Mouse (Mus musculus): ENCODE measurements at regions not wholly inside any gene's neighbourhood (a gene's known extent, or its start where the extent isn't known, plus 50 kb on each side); places are given as distances from the start of the nearest gene placed in this dataset.

DNA sequence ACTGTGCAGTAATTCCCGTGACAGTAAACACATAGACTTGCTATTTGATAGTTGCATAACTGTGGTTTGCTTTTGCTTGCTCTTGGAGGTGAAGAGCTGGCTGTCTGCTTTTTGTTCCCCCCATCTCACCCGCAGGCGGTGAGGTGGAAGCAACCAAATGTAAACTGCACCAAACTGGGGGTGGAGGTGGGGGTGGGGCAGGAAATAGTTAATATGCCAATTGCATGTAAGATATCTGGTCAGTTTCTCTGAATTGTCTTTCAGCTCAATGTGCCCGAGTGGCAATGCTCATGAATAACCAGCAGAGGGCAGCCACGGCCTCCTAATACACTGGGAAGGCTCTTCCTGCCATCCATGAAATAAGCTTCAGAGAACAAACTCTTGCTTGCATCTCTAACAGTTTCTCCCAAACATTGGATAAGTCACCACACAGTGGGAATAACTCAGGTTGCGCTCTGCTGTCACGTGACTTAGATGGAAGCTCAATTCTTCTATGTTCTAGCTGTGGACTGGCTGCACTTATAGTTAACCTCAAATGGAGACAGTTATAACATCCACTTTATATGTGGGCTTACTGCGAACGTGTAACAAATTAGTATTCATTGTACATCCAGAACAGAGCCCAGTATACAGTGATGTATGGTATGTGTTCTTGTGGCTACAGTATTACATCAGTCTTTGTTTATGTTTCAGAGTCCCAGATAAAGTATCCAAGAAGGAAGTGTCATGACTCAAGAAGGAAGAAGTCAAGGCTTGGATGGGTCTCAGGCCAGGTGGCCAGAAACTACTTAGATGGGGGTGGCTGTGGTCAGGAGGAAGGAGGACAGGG lies 62.0 kb upstream of the Egflam start:
- Histone ChIP-seq H3K9ac (ENCODE audit: low read depth, low read length) (no peak overlapping the region), H3K4me1 (replicated peaks; ENCODE audit: control insufficient read depth, insufficient read depth, low read length) (no peaks in the 10 kb centered on the region), H3K4me2 (replicated peaks; ENCODE audit: low read depth) (no peak overlapping the region), H3K4me3 (ENCODE audit: low read depth, low read length) (no peak overlapping the region), H3K27me3 (replicated peaks; ENCODE audit: control insufficient read depth, insufficient read depth, low read length) (no peaks in the 10 kb centered on the region), H3K27ac (ENCODE audit: low read depth, low read length) (no peak overlapping the region), H3K36me3 (ENCODE audit: control insufficient read depth, insufficient read depth) (no peaks in the 10 kb centered on the region), H3K9me3 (ENCODE audit: control insufficient read depth) (no peaks in the 10 kb centered on the region)
- ATAC-seq = peak; percentile 38
- 21% methylated on average over 9 of the region's 9 CpGs for WGBS
- TF ChIP-seq CTCF (IDR thresholded peaks at IDR 0.05; ENCODE audit: low read depth) = peak; percentile 95

DNA sequence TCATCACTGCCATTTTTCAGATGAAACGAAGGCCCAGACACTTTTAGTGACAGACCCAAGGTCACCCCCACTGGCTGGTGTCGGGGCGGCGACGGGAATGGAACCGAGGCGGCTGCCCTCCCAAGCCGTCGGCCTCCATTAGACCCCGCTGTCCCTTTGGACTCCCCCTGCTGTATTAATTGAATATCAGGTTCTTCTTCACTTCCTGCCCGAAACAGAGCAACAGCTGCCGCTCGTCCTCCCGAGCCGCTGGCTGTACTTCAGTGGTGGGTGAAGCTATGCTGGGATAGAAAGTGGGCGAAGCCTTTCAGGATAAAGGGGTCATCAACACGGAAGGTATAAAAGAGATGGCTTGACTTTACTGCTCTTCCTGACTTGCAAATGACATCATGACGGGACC lies 64.4 kb upstream of the Egflam start:
- H3K27ac ChIP-seq (ENCODE audit: low read depth, low read length) = no peak overlapping the region
- 86% methylated on average over 18 of the region's 18 CpGs for WGBS
- H3K4me2 ChIP-seq (replicated peaks; ENCODE audit: low read depth) = no peak overlapping the region
- H3K4me1 ChIP-seq (replicated peaks; ENCODE audit: control insufficient read depth, insufficient read depth, low read length) = no peaks in the 10 kb centered on the region
- no peak for TF ChIP-seq CTCF (IDR thresholded peaks at IDR 0.05; ENCODE audit: low read depth)
- no peak overlapping the region for H3K4me3 ChIP-seq (ENCODE audit: low read depth, low read length)
- H3K27me3 ChIP-seq (replicated peaks; ENCODE audit: control insufficient read depth, insufficient read depth, low read length) = no peaks in the 10 kb centered on the region
- H3K9ac ChIP-seq (ENCODE audit: low read depth, low read length) = no peak overlapping the region
- no peaks in the 10 kb centered on the region for H3K9me3 ChIP-seq (ENCODE audit: control insufficient read depth)
- no peak for ATAC-seq
- H3K36me3 ChIP-seq (ENCODE audit: control insufficient read depth, insufficient read depth) = no peaks in the 10 kb centered on the region

DNA sequence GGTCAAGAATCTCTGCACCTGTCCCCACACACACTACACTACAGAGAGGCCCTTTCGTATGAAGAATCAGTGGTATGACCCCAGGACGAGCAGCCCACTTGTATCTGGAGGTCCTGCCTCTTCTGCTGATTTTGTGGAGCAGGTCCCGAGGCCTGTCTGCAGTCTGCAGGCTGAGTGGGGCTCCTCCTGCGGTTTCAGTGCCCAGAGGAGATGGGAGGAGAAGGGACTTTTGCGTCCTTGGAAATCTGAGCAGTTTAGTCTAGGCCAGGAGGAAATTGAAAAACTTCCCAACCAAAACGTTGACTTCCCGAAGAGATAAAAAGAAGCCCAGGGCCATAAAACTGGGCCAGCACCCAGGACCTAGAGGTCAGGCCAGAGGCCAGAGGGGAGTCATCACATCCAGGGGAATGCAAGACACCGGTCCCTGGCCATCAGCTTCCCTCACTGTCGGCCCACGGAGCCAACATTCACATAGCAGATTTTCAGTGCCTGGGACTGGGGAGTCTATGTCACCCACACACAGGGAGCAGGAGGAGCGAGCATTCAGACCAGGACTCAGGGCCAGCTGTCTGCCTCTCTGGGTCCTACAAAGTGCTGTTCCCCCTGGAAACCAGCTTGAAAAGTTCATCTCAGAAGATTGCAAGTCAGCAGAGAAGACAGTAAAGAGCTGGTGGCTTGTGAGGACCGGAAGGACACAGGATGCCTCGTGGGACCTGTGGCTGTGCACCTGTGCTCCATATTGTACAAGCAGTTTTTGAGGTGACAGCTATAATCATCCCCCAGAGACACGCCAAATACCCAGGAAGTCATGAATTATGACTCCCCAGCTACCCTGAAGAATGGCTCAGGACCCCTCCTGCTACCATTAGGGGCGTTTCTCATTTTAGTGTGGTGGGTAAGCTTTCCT lies 65.5 kb upstream of the Egflam start:
- H3K9ac ChIP-seq (ENCODE audit: low read depth, low read length) = no peak overlapping the region
- no peaks in the 10 kb centered on the region for H3K9me3 ChIP-seq (ENCODE audit: control insufficient read depth)
- WGBS = 66% methylated on average over 15 of the region's 15 CpGs
- no peak overlapping the region for H3K27ac ChIP-seq (ENCODE audit: low read depth, low read length)
- H3K36me3 ChIP-seq (ENCODE audit: control insufficient read depth, insufficient read depth) = no peaks in the 10 kb centered on the region
- TF ChIP-seq CTCF (IDR thresholded peaks at IDR 0.05; ENCODE audit: low read depth) = no peak
- ATAC-seq = no peak
- no peak overlapping the region for H3K4me3 ChIP-seq (ENCODE audit: low read depth, low read length)
- H3K4me1 ChIP-seq (replicated peaks; ENCODE audit: control insufficient read depth, insufficient read depth, low read length) = no peaks in the 10 kb centered on the region
- H3K4me2 ChIP-seq (replicated peaks; ENCODE audit: low read depth) = no peak overlapping the region
- H3K27me3 ChIP-seq (replicated peaks; ENCODE audit: control insufficient read depth, insufficient read depth, low read length) = no peaks in the 10 kb centered on the region

DNA sequence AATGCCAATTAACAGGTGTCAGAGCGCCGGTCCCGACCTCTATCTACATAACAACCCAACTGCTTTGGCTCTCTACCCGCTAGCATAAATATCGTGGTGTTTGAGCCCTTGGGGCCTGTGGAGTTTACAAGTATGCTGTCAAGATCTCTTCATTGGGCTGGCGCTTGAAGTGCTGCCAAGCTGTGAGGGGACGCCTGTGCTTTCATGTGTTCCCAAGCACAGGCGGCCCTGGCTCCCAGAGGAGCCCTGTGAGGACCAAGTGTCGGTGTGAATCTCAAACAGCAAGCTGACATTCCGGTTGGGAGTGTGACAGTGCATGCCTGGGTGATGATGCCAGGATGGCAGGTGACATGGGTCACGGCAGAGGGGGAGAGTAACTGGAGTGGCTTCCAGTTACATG lies 82.0 kb upstream of the Egflam start:
- no peak for ATAC-seq
- Histone ChIP-seq H3K4me2 (replicated peaks; ENCODE audit: low read depth) (no peak overlapping the region), H3K27ac (ENCODE audit: low read depth, low read length) (no peak overlapping the region), H3K27me3 (replicated peaks; ENCODE audit: control insufficient read depth, insufficient read depth, low read length) (no peaks in the 10 kb centered on the region), H3K4me3 (ENCODE audit: low read depth, low read length) (no peak overlapping the region), H3K36me3 (ENCODE audit: control insufficient read depth, insufficient read depth) (no peaks in the 10 kb centered on the region), H3K4me1 (replicated peaks; ENCODE audit: control insufficient read depth, insufficient read depth, low read length) (no peaks in the 10 kb centered on the region), H3K9me3 (ENCODE audit: control insufficient read depth) (no peaks in the 10 kb centered on the region), H3K9ac (ENCODE audit: low read depth, low read length) (no peak overlapping the region)
- TF ChIP-seq CTCF (IDR thresholded peaks at IDR 0.05; ENCODE audit: low read depth) = no peak
- WGBS = 28% methylated on average over 11 of the region's 11 CpGs

DNA sequence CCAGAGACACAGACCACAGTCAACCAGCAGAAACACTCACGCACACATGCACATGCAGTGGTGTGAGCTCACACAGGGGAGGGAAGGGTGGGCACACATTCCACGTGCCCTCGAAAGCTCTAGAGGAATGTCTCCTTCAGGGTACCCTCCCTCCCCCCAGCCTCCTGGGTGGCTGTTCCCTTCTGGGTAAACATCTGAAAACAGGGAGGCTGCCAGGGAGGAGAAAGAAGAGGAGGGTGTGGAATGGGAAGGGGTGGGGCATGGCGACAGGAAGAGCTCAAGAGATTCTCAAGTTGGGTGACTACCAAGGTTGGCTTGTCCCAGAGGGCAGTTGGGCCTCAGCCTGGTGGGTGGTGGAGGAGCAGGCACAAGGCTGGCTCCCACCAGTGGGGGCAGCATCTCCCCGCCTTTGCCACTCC lies 82.6 kb upstream of the Egflam start:
- H3K4me3 ChIP-seq (ENCODE audit: low read depth, low read length) = no peak overlapping the region
- no peaks in the 10 kb centered on the region for H3K36me3 ChIP-seq (ENCODE audit: control insufficient read depth, insufficient read depth)
- peak; percentile 28; the same call in 1 of the 2 replicates for TF ChIP-seq CTCF (IDR thresholded peaks at IDR 0.05; ENCODE audit: low read depth)
- H3K4me1 ChIP-seq (replicated peaks; ENCODE audit: control insufficient read depth, insufficient read depth, low read length) = no peaks in the 10 kb centered on the region
- no peaks in the 10 kb centered on the region for H3K9me3 ChIP-seq (ENCODE audit: control insufficient read depth)
- no peak for ATAC-seq
- H3K27ac ChIP-seq (ENCODE audit: low read depth, low read length) = no peak overlapping the region
- H3K9ac ChIP-seq (ENCODE audit: low read depth, low read length) = no peak overlapping the region
- WGBS = 44% methylated on average over 5 of the region's 5 CpGs
- no peak overlapping the region for H3K4me2 ChIP-seq (replicated peaks; ENCODE audit: low read depth)
- no peaks in the 10 kb centered on the region for H3K27me3 ChIP-seq (replicated peaks; ENCODE audit: control insufficient read depth, insufficient read depth, low read length)

DNA sequence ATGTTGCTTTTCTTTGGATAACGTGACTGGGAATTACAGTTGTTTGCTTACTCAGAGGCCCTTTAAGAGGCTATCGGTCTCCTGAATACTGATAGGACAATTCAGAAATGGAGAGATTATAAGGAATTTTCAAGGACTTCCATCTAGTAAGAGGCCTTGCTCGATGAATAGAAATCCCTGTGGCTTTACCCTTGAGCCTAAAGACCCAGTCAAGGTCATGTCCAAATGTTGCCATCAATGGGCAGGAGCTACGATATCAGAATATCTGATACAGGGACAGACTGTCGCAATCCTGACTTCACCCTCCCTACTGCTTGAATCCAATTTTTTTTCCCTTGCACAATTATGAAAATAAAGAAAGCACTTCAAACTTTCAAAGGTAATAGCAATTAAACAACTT lies 85.5 kb upstream of the Egflam start:
- no peak overlapping the region for H3K4me2 ChIP-seq (replicated peaks; ENCODE audit: low read depth)
- no peak for ATAC-seq
- no peak overlapping the region for H3K27ac ChIP-seq (ENCODE audit: low read depth, low read length)
- no peaks in the 10 kb centered on the region for H3K9me3 ChIP-seq (ENCODE audit: control insufficient read depth)
- TF ChIP-seq CTCF (IDR thresholded peaks at IDR 0.05; ENCODE audit: low read depth) = no peak
- no peaks in the 10 kb centered on the region for H3K36me3 ChIP-seq (ENCODE audit: control insufficient read depth, insufficient read depth)
- no peaks in the 10 kb centered on the region for H3K27me3 ChIP-seq (replicated peaks; ENCODE audit: control insufficient read depth, insufficient read depth, low read length)
- 51% methylated on average over 5 of the region's 5 CpGs for WGBS
- no peak overlapping the region for H3K9ac ChIP-seq (ENCODE audit: low read depth, low read length)
- no peaks in the 10 kb centered on the region for H3K4me1 ChIP-seq (replicated peaks; ENCODE audit: control insufficient read depth, insufficient read depth, low read length)
- no peak overlapping the region for H3K4me3 ChIP-seq (ENCODE audit: low read depth, low read length)

All from intestine, postnatal 0 days (tissue).